Mouse (Mus musculus) midbrain, embryonic 14.5 days (tissue): ENCODE measurements around the gene Socs3. TPM values are rescaled to one million over a fixed set of nuclear protein-coding genes. Genes with fewer than 3 reads are reported as not detected.

Source experiments
- ATAC-seq: fragments of 200-750 bp; cut with Nextera tagmentation; 2 replicates; pipeline ENCODE4 v1.8.0; 2017; ENCODE audit warnings: moderate number of reproducible peaks, moderate library complexity; ENCODE audit not compliant: low FRiP score, low TSS enrichment
- DNase-seq: peaks from one replicate; pipeline ENCODE4 v3.0.0-alpha.2; 2015
- H3K27ac ChIP-seq: fragments of 300-500 bp; sonication (generic); replicated peaks from 2 replicates; pipeline ENCODE4 v1.5.1; 2014; ENCODE audit warnings: mild to moderate bottlenecking, low read depth, low read length, moderate library complexity
- H3K27me3 ChIP-seq: fragments of 300-500 bp; sonication (generic); 2 replicates; pipeline ENCODE4 v1.6.1; 2014; ENCODE audit warnings: low read length, control low read depth, mixed read lengths; ENCODE audit not compliant: control insufficient read depth, insufficient read depth
- H3K36me3 ChIP-seq: fragments of 300-500 bp; sonication (generic); 2 replicates; pipeline ENCODE4 v1.6.1; 2014; ENCODE audit warnings: low read length, control low read depth; ENCODE audit not compliant: control insufficient read depth, insufficient read depth
- H3K4me1 ChIP-seq: fragments of 300-500 bp; sonication (generic); 2 replicates; pipeline ENCODE4 v1.6.1; 2014; ENCODE audit warnings: mild to moderate bottlenecking, antibody characterized with exemption, low read length, control low read depth; ENCODE audit not compliant: control insufficient read depth, insufficient read depth
- H3K4me2 ChIP-seq: fragments of 300-500 bp; sonication (generic); 2 replicates; pipeline ENCODE4 v1.6.1; 2014; ENCODE audit warnings: mild to moderate bottlenecking, low read length, moderate library complexity
- H3K4me3 ChIP-seq: fragments of 300-500 bp; sonication (generic); replicated peaks from 2 replicates; pipeline ENCODE4 v1.5.1; 2014; ENCODE audit warnings: low read depth, low read length
- H3K9ac ChIP-seq: fragments of 300-500 bp; sonication (generic); replicated peaks from 2 replicates; pipeline ENCODE4 v1.6.1; 2014; ENCODE audit warnings: mild to moderate bottlenecking, low read length, moderate library complexity
- H3K9me3 ChIP-seq: fragments of 300-500 bp; sonication (generic); 2 replicates; pipeline ENCODE4 v1.6.1; 2016; ENCODE audit warnings: low read length, control low read depth, mixed read lengths; ENCODE audit not compliant: control insufficient read depth
- WGBS: fragments of 180-500 bp; shearing (Covaris S2); extraction: QIAGEN DNeasy Blood & Tissue Kit; methylation state at CpG from one replicate; pipeline ENCODE4 v1.1.7; 2014; 5-methylcytosine and 5-hydroxymethylcytosine counted together
- polyA plus RNA-seq: library from polyadenylated mRNA; unstranded; fragments of >200 nt; fragmentation: Nextera tagmentation; extraction: Ambion mirVana; gene quantifications from 2 replicates; pipeline ENCODE4 v1.2.1, GENCODE M21; 2014

Gene Socs3
- polyA plus RNA-seq, 1 experiment from 2014 or later: 4.3 TPM

DNA sequence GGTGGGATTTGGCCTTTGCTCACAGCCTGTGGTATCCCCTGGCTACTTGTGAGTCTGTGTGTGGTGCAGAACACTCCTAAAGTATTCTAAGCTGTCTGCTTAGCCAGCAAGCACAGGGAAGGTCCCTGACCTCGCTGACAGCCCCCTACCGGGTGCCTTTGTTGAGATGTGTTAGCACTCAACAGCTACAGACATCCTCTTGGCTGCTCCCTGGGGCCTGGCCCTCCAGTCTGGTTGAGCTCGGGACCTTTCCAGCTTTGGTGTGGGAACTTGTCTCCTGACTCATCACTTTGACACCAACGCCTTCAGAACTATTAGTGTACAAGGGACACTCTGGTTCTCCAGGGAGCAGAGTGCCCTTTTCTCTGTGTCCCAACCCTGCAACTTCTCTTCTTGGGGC, 28.0 kb downstream of the Socs3 start:
- Histone ChIP-seq H3K9ac (no peak overlapping the region), H3K4me3 (no peak overlapping the region), H3K4me1 (peaks cover 27% of the 10 kb centered on the region), H3K27me3 (no peaks in the 10 kb centered on the region), H3K9me3 (no peaks in the 10 kb centered on the region), H3K4me2 (no peak overlapping the region), H3K27ac (no peak overlapping the region), H3K36me3 (no peaks in the 10 kb centered on the region)
- ATAC-seq: no peak
- DNase-seq: no peak
- WGBS: 18% methylated on average over 4 of the region's 4 CpGs

DNA sequence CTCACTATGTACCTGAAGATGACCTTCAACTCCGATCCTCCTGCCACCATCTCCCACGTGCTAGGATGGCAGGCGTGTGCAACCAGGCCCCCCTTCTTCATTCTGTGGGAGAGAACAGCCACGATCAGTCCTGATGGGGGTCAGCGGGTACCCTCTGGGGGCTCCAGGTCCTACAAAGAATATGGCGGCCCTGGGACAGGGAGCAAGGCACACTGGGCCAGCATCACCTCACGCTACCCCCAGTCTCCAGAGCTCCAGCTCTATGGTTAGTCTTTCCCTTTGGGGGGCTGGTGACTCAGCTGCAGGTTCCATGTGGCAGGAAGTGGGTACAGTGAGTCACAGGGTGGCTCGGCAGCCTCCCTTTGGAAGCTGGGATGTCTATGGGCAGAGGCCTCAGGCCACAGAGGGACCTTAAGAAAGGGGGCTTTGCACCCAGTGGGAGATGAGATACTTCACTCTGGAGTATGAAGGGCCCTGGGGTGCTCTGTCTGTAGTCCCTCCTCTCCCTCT, 28.5 kb downstream of the Socs3 start:
- Histone ChIP-seq H3K27ac (no peak overlapping the region), H3K4me1 (peaks cover 27% of the 10 kb centered on the region), H3K4me3 (no peak overlapping the region), H3K9me3 (no peaks in the 10 kb centered on the region), H3K27me3 (no peaks in the 10 kb centered on the region), H3K36me3 (no peaks in the 10 kb centered on the region), H3K9ac (no peak overlapping the region), H3K4me2 (no peak overlapping the region)
- WGBS: 83% methylated on average over 8 of the region's 8 CpGs
- DNase-seq (no peak), ATAC-seq (no peak)

DNA sequence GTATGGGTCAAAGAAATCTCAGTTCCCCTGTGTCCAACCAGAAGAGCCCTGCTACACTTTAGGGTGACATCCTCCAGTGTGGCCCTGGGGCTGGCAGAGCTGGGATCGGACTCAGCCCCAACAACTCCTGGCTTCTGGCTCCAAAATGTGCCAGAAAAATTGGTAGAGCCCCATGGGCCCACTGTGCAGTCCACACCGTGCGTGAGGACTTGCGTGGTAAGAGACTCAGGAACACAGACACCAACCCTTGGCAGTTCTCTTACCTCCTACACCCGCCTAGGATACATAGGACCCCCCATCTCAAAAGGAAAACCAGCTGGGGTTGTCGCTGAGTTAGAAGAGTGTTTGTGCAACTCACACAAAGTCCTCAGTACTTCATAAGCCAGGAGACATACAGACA, 29.0 kb downstream of the Socs3 start:
- H3K4me1 ChIP-seq: peaks cover 27% of the 10 kb centered on the region
- ATAC-seq: no peak
- H3K27ac ChIP-seq: 0 out of 2 replicates have a peak overlapping the region, but pooled peaks have one; percentile 46
- H3K27me3 ChIP-seq: no peaks in the 10 kb centered on the region
- H3K4me3 ChIP-seq: no peak overlapping the region
- H3K36me3 ChIP-seq: no peaks in the 10 kb centered on the region
- no peak for DNase-seq
- WGBS: 87% methylated on average over 6 of the region's 6 CpGs
- no peak overlapping the region for H3K9ac ChIP-seq
- H3K4me2 ChIP-seq: no peak overlapping the region
- no peaks in the 10 kb centered on the region for H3K9me3 ChIP-seq

GRCm38 (mm10) chr11:117939741-117940285, 30.0 kb downstream of the Socs3 start:
- DNase-seq: peak; percentile 83
- peaks cover 27% of the 10 kb centered on the region for H3K4me1 ChIP-seq
- H3K9ac ChIP-seq: no peak overlapping the region
- H3K27me3 ChIP-seq: no peaks in the 10 kb centered on the region
- peak; percentile 84 for ATAC-seq
- peak overlapping the region; percentile 2; the same call in 1 of the 2 replicates for H3K4me2 ChIP-seq
- H3K27ac ChIP-seq: peak overlapping the region; percentile 46
- under 1% methylated on average over 7 of the region's 7 CpGs for WGBS
- H3K9me3 ChIP-seq: no peaks in the 10 kb centered on the region
- no peak overlapping the region for H3K4me3 ChIP-seq
- no peaks in the 10 kb centered on the region for H3K36me3 ChIP-seq

- H3K27me3 ChIP-seq: no peaks in the 10 kb centered on the region
- H3K4me3 ChIP-seq: no peak overlapping the region
- WGBS: 18% methylated on average over 4 of the region's 4 CpGs
- no peaks in the 10 kb centered on the region for H3K9me3 ChIP-seq
- peak overlapping the region; percentile 2; the same call in 1 of the 2 replicates for H3K4me2 ChIP-seq
- peaks cover 27% of the 10 kb centered on the region for H3K4me1 ChIP-seq
- H3K27ac ChIP-seq: peak overlapping the region; percentile 46; the same call in 1 of the 2 replicates
- no peaks in the 10 kb centered on the region for H3K36me3 ChIP-seq
- no peak for ATAC-seq
- H3K9ac ChIP-seq: no peak overlapping the region
- no peak for DNase-seq
Measured at GRCm38 (mm10) chr11:117939004-117939730, 30.7 kb downstream of the Socs3 start.

GRCm38 (mm10) chr11:117936202-117936601, 33.6 kb downstream of the Socs3 start:
- Histone ChIP-seq H3K36me3 (no peaks in the 10 kb centered on the region), H3K9ac (no peak overlapping the region), H3K4me3 (no peak overlapping the region), H3K27ac (no peak overlapping the region), H3K4me2 (no peak overlapping the region), H3K9me3 (no peaks in the 10 kb centered on the region), H3K27me3 (peaks cover 9% of the 10 kb centered on the region; the same call in 1 of the 2 replicates), H3K4me1 (peaks cover 21% of the 10 kb centered on the region)
- DNase-seq (peak; percentile 43), ATAC-seq (no peak)
- WGBS: 44% methylated on average over 8 of the region's 8 CpGs

GRCm38 (mm10) chr11:117935616-117936015, 34.2 kb downstream of the Socs3 start:
- H3K36me3 ChIP-seq: no peaks in the 10 kb centered on the region
- H3K9me3 ChIP-seq: no peaks in the 10 kb centered on the region
- H3K4me1 ChIP-seq: peaks cover 20% of the 10 kb centered on the region
- no peak overlapping the region for H3K4me3 ChIP-seq
- H3K4me2 ChIP-seq: no peak overlapping the region
- DNase-seq (no peak), ATAC-seq (no peak)
- WGBS: 65% methylated on average over 9 of the region's 9 CpGs
- no peak overlapping the region for H3K27ac ChIP-seq
- H3K27me3 ChIP-seq: peaks cover 12% of the 10 kb centered on the region
- no peak overlapping the region for H3K9ac ChIP-seq

GRCm38 (mm10) chr11:117934576-117935368, 35.1 kb downstream of the Socs3 start:
- H3K9ac ChIP-seq: no peak overlapping the region
- H3K9me3 ChIP-seq: no peaks in the 10 kb centered on the region
- peaks cover 12% of the 10 kb centered on the region; the same call in 1 of the 2 replicates for H3K4me1 ChIP-seq
- H3K27ac ChIP-seq: no peak overlapping the region
- H3K36me3 ChIP-seq: no peaks in the 10 kb centered on the region
- no peak overlapping the region for H3K4me2 ChIP-seq
- H3K4me3 ChIP-seq: no peak overlapping the region
- no peak for ATAC-seq
- 56% methylated on average over 5 of the region's 5 CpGs for WGBS
- H3K27me3 ChIP-seq: peaks cover 12% of the 10 kb centered on the region
- DNase-seq: no peak
